19 mouse cellular contexts compared by ENCODE assay signal in genomic region chr13:51490195-51490594, GRCm38 (mm10).
DNase-seq lines count a peak whose midpoint lies in the region; ATAC-seq and TF ChIP-seq lines count a peak whose summit lies in the region.
"Had no signal": no experiment of that assay in that cellular context is flagged by ENCODE, and none has a peak within 500 bp of the region (broad histone marks: within the 10 kb centered on the region; RNA-seq: fewer than 3 reads in every experiment).

No protein-coding gene starts in this region.

- H3K36me3 ChIP-seq in heart, embryonic 10.5 days: no peaks in the 10 kb centered on the region
- H3K36me3 ChIP-seq in heart, embryonic 12.5 days: no peaks in the 10 kb centered on the region
- no peaks in the 10 kb centered on the region for H3K36me3 ChIP-seq in ES-E14 (ENCODE audit: control insufficient read depth, insufficient read depth, low read length, poor library complexity, severe bottlenecking)
- H3K36me3 ChIP-seq: embryonic facial prominence, embryonic 10.5 days; embryonic facial prominence, embryonic 12.5 days; forebrain, embryonic 15.5 days had no signal

- no peak overlapping the region for H3K27ac ChIP-seq in heart, embryonic 10.5 days
- H3K27ac ChIP-seq in heart, embryonic 12.5 days (ENCODE audit: poor library complexity, severe bottlenecking): no peak overlapping the region
- no peak overlapping the region for H3K27ac ChIP-seq in ES-E14 (ENCODE audit: insufficient read depth, low read depth, low read length, poor library complexity, severe bottlenecking)
- H3K27ac ChIP-seq: embryonic facial prominence, embryonic 10.5 days; embryonic facial prominence, embryonic 12.5 days; forebrain, embryonic 13.5 days; forebrain, embryonic 15.5 days had no signal

- in situ Hi-C loops in ES-E14 (cut with MboI; ENCODE audit: low sequenced_read_pairs in 2 of 2, unreplicated experiment in 2 of 2): no loop called here

- no peak overlapping the region for H3K4me2 ChIP-seq in heart, embryonic 12.5 days
- H3K4me2 ChIP-seq: embryonic facial prominence, embryonic 12.5 days; forebrain, embryonic 13.5 days; forebrain, embryonic 15.5 days had no signal

- no peak overlapping the region for H3K4me3 ChIP-seq in heart, embryonic 10.5 days
- no peak overlapping the region for H3K4me3 ChIP-seq in heart, embryonic 12.5 days
- no peak overlapping the region for H3K4me3 ChIP-seq in ES-E14 (ENCODE audit: insufficient read depth in 1 of 2, low read depth in 1 of 2, low read length in 2 of 2, poor library complexity in 1 of 2, severe bottlenecking in 1 of 2)
- H3K4me3 ChIP-seq: embryonic facial prominence, embryonic 10.5 days; embryonic facial prominence, embryonic 12.5 days; forebrain, embryonic 13.5 days; forebrain, embryonic 15.5 days had no signal

- H3K27me3 ChIP-seq in heart, embryonic 10.5 days (ENCODE audit: insufficient read depth, poor library complexity, severe bottlenecking): no peaks in the 10 kb centered on the region
- no peaks in the 10 kb centered on the region for H3K27me3 ChIP-seq in heart, embryonic 12.5 days (replicated peaks)
- H3K27me3 ChIP-seq: embryonic facial prominence, embryonic 12.5 days; forebrain, embryonic 13.5 days; forebrain, embryonic 15.5 days had no signal

- DNase-seq in heart, embryonic 10.5 days (ENCODE audit: low spot score): peak; percentile 28
- DNase-seq in ES-E14 (ENCODE audit: low read depth, low spot score) (no peak), ZHBTc4 (ENCODE audit: low read depth, low spot score) (peak; percentile 5)
- DNase-seq in gastrocnemius, postnatal 10 days: no peak
- DNase-seq in cerebellum, postnatal 14 days: no peak
- DNase-seq: adrenal gland, adult 2 months; adrenal gland, postnatal 10 days; adrenal gland, postnatal 25 days; cerebellum, adult 11 months; cerebellum, adult 18-20 months; cerebellum, adult 8-10 months; cerebellum, adult 9-11 months; cerebellum, postnatal 25 days; forebrain, postnatal 0 days had no signal

- H3K9ac ChIP-seq in heart, embryonic 12.5 days: no peak overlapping the region
- no peak overlapping the region for H3K9ac ChIP-seq in ES-E14 (ENCODE audit: insufficient read depth, low read depth, low read length, poor library complexity, severe bottlenecking)
- H3K9ac ChIP-seq: embryonic facial prominence, embryonic 12.5 days; forebrain, embryonic 13.5 days; forebrain, embryonic 15.5 days; forebrain, postnatal 0 days had no signal

- WGBS in heart, embryonic 10.5 days: 91% methylated on average over 6 of the region's 6 CpGs
- WGBS in heart, embryonic 12.5 days: 83% methylated on average over 6 of the region's 6 CpGs

- no peak for ATAC-seq in heart, embryonic 12.5 days (ENCODE audit: insufficient number of reproducible peaks, low FRiP score)
- ATAC-seq: forebrain, embryonic 13.5 days; forebrain, embryonic 15.5 days; forebrain, postnatal 0 days had no signal

- H3K9me3 ChIP-seq in heart, embryonic 10.5 days: no peaks in the 10 kb centered on the region
- H3K9me3 ChIP-seq in heart, embryonic 12.5 days (replicated peaks): no peaks in the 10 kb centered on the region; the same call in 1 of the 2 replicates
- no peaks in the 10 kb centered on the region for H3K9me3 ChIP-seq in ES-E14 (ENCODE audit: control insufficient read depth, insufficient read depth, low read depth, low read length)
- H3K9me3 ChIP-seq: embryonic facial prominence, embryonic 10.5 days; embryonic facial prominence, embryonic 12.5 days; forebrain, embryonic 13.5 days; forebrain, embryonic 15.5 days had no signal

- H3K4me1 ChIP-seq in heart, embryonic 10.5 days: no peaks in the 10 kb centered on the region
- no peaks in the 10 kb centered on the region for H3K4me1 ChIP-seq in heart, embryonic 12.5 days (replicated peaks)
- peaks cover 0 to 8% of the 10 kb centered on the region in 2 experiments; a peak in 1 of 4 replicates for H3K4me1 ChIP-seq in ES-E14 (ENCODE audit: control insufficient read depth in 2 of 2, insufficient read depth in 2 of 2, low read length in 2 of 2, poor library complexity in 1 of 2)
- H3K4me1 ChIP-seq: embryonic facial prominence, embryonic 10.5 days; embryonic facial prominence, embryonic 12.5 days; forebrain, embryonic 13.5 days; forebrain, embryonic 15.5 days had no signal

TF ChIP-seq in ES-E14, 5 proteins besides CTCF, POLR2A, EP300 and RAD21:
- no peak for TF ChIP-seq ZC3H11A (IDR thresholded peaks at IDR 0.05; ENCODE audit: borderline replicate concordance, low read depth, low read length)
- peak; percentile 25; the same call in 1 of the 2 replicates for TF ChIP-seq MAFK (IDR thresholded peaks at IDR 0.05; ENCODE audit: insufficient read depth, low read depth, low read length)
- TF ChIP-seq CHD2 (IDR thresholded peaks at IDR 0.05; ENCODE audit: low read depth, low read length): no peak
- TF ChIP-seq ZNF384 (IDR thresholded peaks at IDR 0.05; ENCODE audit: low read depth, low read length): no peak
- TF ChIP-seq HCFC1 (IDR thresholded peaks at IDR 0.05; ENCODE audit: borderline replicate concordance, insufficient read depth, low read length): no peak
TF ChIP-seq in ES-E14: peak in this region for 1.

Comparison
In these comparisons a context has a peak if more than half of its experiments do, and no peak if none do; other contexts are left out.
1. DNase-seq: peak in heart, embryonic 10.5 days (single experiment) and ZHBTc4 (single experiment); none in ES-E14 (single experiment), gastrocnemius, postnatal 10 days (single experiment) and cerebellum, postnatal 14 days (0 of 2).